Mouse (Mus musculus) heart, embryonic 14.5 days (tissue): Measurements from ENCODE around the gene Tmem106c. TPM values are rescaled to one million over a fixed set of nuclear protein-coding genes. Genes with fewer than 3 reads are reported as not detected.

Experiments used
- ATAC-seq: fragments of 200-750 bp; cut with Nextera tagmentation; 2 replicates; pipeline ENCODE4 v1.8.0; 2017; ENCODE audit warnings: low read depth, moderate TSS enrichment; ENCODE audit not compliant: insufficient number of reproducible peaks, insufficient read depth, low FRiP score
- H3K27ac ChIP-seq, 2 experiments: fragments of 200-500 bp in 1 of 2; fragments of 300-500 bp in 1 of 2; sonication (generic) in 1 of 2; replicated peaks in 1 of 2; 2 replicates each; pipeline ENCODE4 v1.5.1; 2012 to 2014; ENCODE audit warnings: low read depth in 2 of 2, low read length in 2 of 2, control low read depth in 1 of 2, mild to moderate bottlenecking in 1 of 2, mixed read lengths in 1 of 2; ENCODE audit not compliant: control insufficient read depth in 1 of 2, insufficient read depth in 1 of 2
- H3K27me3 ChIP-seq: fragments of 300-500 bp; sonication (generic); 2 replicates; pipeline ENCODE4 v1.6.1; 2014; ENCODE audit warnings: mild to moderate bottlenecking, low read length, control low read depth; ENCODE audit not compliant: control insufficient read depth, insufficient read depth
- H3K36me3 ChIP-seq: fragments of 300-500 bp; sonication (generic); 2 replicates; pipeline ENCODE4 v1.6.1; 2014; ENCODE audit warnings: mild to moderate bottlenecking, control low read depth, low read length, mixed read lengths; ENCODE audit not compliant: control insufficient read depth, insufficient read depth
- H3K4me1 ChIP-seq, 2 experiments: fragments of 200-500 bp in 1 of 2; fragments of 300-500 bp in 1 of 2; sonication (generic) in 1 of 2; 2 replicates each; pipeline ENCODE4 v1.6.1; 2012 to 2014; ENCODE audit warnings: low read length in 2 of 2, control low read depth in 1 of 2, mixed read lengths in 1 of 2; ENCODE audit not compliant: control insufficient read depth in 2 of 2, insufficient read depth in 2 of 2
- H3K4me2 ChIP-seq: fragments of 300-500 bp; sonication (generic); 2 replicates; pipeline ENCODE4 v1.6.1; 2014; ENCODE audit warnings: mild to moderate bottlenecking, low read length
- H3K4me3 ChIP-seq, 2 experiments: fragments of 200-500 bp in 1 of 2; fragments of 300-500 bp in 1 of 2; sonication (generic) in 1 of 2; 2 replicates each; pipeline ENCODE4 v1.5.1; 2012 to 2014; ENCODE audit warnings: low read length in 2 of 2, mild to moderate bottlenecking in 2 of 2, control low read depth in 1 of 2, low read depth in 1 of 2, moderate library complexity in 1 of 2; ENCODE audit not compliant: control insufficient read depth in 1 of 2, insufficient read depth in 1 of 2
- H3K9ac ChIP-seq: fragments of 300-500 bp; sonication (generic); 2 replicates; pipeline ENCODE4 v1.6.1; 2014; ENCODE audit warnings: mild to moderate bottlenecking, low read length
- H3K9me3 ChIP-seq: fragments of 300-500 bp; sonication (generic); 2 replicates; pipeline ENCODE4 v1.6.1; 2016; ENCODE audit warnings: low read length, control low read depth; ENCODE audit not compliant: control insufficient read depth
- WGBS: fragments of 180-500 bp; shearing (Covaris S2); extraction: QIAGEN DNeasy Blood & Tissue Kit; methylation state at CpG from one replicate; pipeline ENCODE4 v1.1.7; 2014; 5-methylcytosine and 5-hydroxymethylcytosine counted together
- polyA plus RNA-seq: library from polyadenylated mRNA; unstranded; fragments of >200 nt; fragmentation: Nextera tagmentation; extraction: Ambion mirVana; gene quantifications from 2 replicates; pipeline ENCODE4 v1.2.1, GENCODE M21; 2014

The Tmem106c gene
- polyA plus RNA-seq, 1 experiment from 2014 or later: 40.6 TPM

- 42% methylated on average over 4 of the region's 4 CpGs for WGBS
- Histone ChIP-seq H3K27ac (no peak overlapping the region), H3K4me2 (no peak overlapping the region)
These were observed 37.0 kb upstream of the Tmem106c start for GRCm38 (mm10) chr15:97927018-97927417.

GRCm38 (mm10) chr15:97927821-97928220 lies 36.2 kb upstream of the Tmem106c start:
- Histone ChIP-seq H3K4me3 (no peak overlapping the region), H3K27me3 (0 out of 2 replicates have a peak, but pooled peaks cover 9% of the 10 kb centered on the region), H3K9ac (no peak overlapping the region), H3K4me1 (peaks cover 11 to 12% of the 10 kb centered on the region in 2 experiments), H3K9me3 (no peaks in the 10 kb centered on the region), H3K36me3 (no peaks in the 10 kb centered on the region), H3K4me2 (no peak overlapping the region), H3K27ac (no peak overlapping the region)
- WGBS: 28% methylated on average over 6 of the region's 6 CpGs
- ATAC-seq: no peak

More at GRCm38 (mm10) chr15:97927018-97927417, 37.0 kb upstream of the Tmem106c start:
- H3K36me3 ChIP-seq: no peaks in the 10 kb centered on the region
- no peak overlapping the region for H3K4me3 ChIP-seq
- H3K4me1 ChIP-seq: peaks cover 11 to 12% of the 10 kb centered on the region in 2 experiments
- H3K27me3 ChIP-seq: 0 out of 2 replicates have a peak, but pooled peaks cover 4% of the 10 kb centered on the region
- no peak overlapping the region for H3K9ac ChIP-seq
- no peak for ATAC-seq
- H3K9me3 ChIP-seq: no peaks in the 10 kb centered on the region

- WGBS: 29% methylated on average over 13 of the region's 13 CpGs
These were observed 34.7 kb upstream of the Tmem106c start for GRCm38 (mm10) chr15:97929259-97929824.

GRCm38 (mm10) chr15:97932441-97932840 lies 31.6 kb upstream of the Tmem106c start:
- Histone ChIP-seq H3K4me1 (peaks cover 8 to 15% of the 10 kb centered on the region in 2 experiments), H3K27ac (no peak overlapping the region), H3K9ac (no peak overlapping the region), H3K36me3 (no peaks in the 10 kb centered on the region), H3K9me3 (no peaks in the 10 kb centered on the region), H3K4me2 (no peak overlapping the region), H3K27me3 (0 out of 2 replicates have a peak, but pooled peaks cover 9% of the 10 kb centered on the region), H3K4me3 (no peak overlapping the region)
- 82% methylated on average over 12 of the region's 12 CpGs for WGBS
- no peak for ATAC-seq

More at GRCm38 (mm10) chr15:97929259-97929824, 34.7 kb upstream of the Tmem106c start:
- Histone ChIP-seq H3K27ac (no peak overlapping the region), H3K4me2 (no peak overlapping the region), H3K36me3 (no peaks in the 10 kb centered on the region), H3K9me3 (no peaks in the 10 kb centered on the region), H3K27me3 (0 out of 2 replicates have a peak, but pooled peaks cover 9% of the 10 kb centered on the region), H3K4me1 (peaks cover 11 to 12% of the 10 kb centered on the region in 2 experiments), H3K4me3 (no peak overlapping the region), H3K9ac (no peak overlapping the region)
- no peak for ATAC-seq

GRCm38 (mm10) chr15:97938580-97938979 lies 25.4 kb upstream of the Tmem106c start:
- Histone ChIP-seq H3K4me2 (no peak overlapping the region), H3K4me3 (no peak overlapping the region), H3K27ac (no peak overlapping the region), H3K36me3 (no peaks in the 10 kb centered on the region), H3K9ac (no peak overlapping the region), H3K4me1 (peaks cover 10% of the 10 kb centered on the region in 2 experiments), H3K27me3 (no peaks in the 10 kb centered on the region), H3K9me3 (no peaks in the 10 kb centered on the region)
- WGBS: 53% methylated on average over 6 of the region's 6 CpGs
- no peak for ATAC-seq

GRCm38 (mm10) chr15:97940088-97940487 lies 23.9 kb upstream of the Tmem106c start:
- Histone ChIP-seq H3K9ac (no peak overlapping the region), H3K27ac (no peak overlapping the region), H3K4me2 (no peak overlapping the region), H3K27me3 (no peaks in the 10 kb centered on the region), H3K36me3 (no peaks in the 10 kb centered on the region), H3K4me3 (no peak overlapping the region), H3K4me1 (peaks cover 7 to 10% of the 10 kb centered on the region in 2 experiments), H3K9me3 (no peaks in the 10 kb centered on the region)
- WGBS: 79% methylated on average over 2 of the region's 2 CpGs
- no peak for ATAC-seq

GRCm38 (mm10) chr15:97941306-97941705 lies 22.7 kb upstream of the Tmem106c start:
- no peak overlapping the region for H3K4me2 ChIP-seq
- ATAC-seq: no peak
- no peak overlapping the region for H3K4me3 ChIP-seq
- 94% methylated on average over 2 of the region's 2 CpGs for WGBS
- H3K27ac ChIP-seq: no peak overlapping the region
- H3K36me3 ChIP-seq: no peaks in the 10 kb centered on the region
- H3K27me3 ChIP-seq: no peaks in the 10 kb centered on the region
- no peak overlapping the region for H3K9ac ChIP-seq
- peaks cover 7 to 10% of the 10 kb centered on the region in 2 experiments for H3K4me1 ChIP-seq
- H3K9me3 ChIP-seq: no peaks in the 10 kb centered on the region

- Histone ChIP-seq H3K27ac (no peak overlapping the region), H3K4me2 (no peak overlapping the region), H3K27me3 (no peaks in the 10 kb centered on the region), H3K36me3 (no peaks in the 10 kb centered on the region), H3K4me3 (no peak overlapping the region), H3K9ac (no peak overlapping the region), H3K9me3 (no peaks in the 10 kb centered on the region), H3K4me1 (peaks cover 7 to 10% of the 10 kb centered on the region in 2 experiments)
- 86% methylated on average over 8 of the region's 8 CpGs for WGBS
- no peak for ATAC-seq
These were observed 21.5 kb upstream of the Tmem106c start for GRCm38 (mm10) chr15:97942538-97942937.
